Mouse (Mus musculus): Measurements from ENCODE around the gene Adamts14.

Adamts14 gene

GRCm38 (mm10) chr10:61274532-61274931 is 1.3 kb upstream of the Adamts14 start:
- DNase-seq, result no peak

- DNase-seq, result no peak
These were observed 592 bp upstream of the Adamts14 start for GRCm38 (mm10) chr10:61273844-61274215.

- no peak for DNase-seq
These were observed 607 bp downstream of the Adamts14 start for GRCm38 (mm10) chr10:61272631-61273030.

GRCm38 (mm10) chr10:61272089-61272626 is 1.1 kb downstream of the Adamts14 start:
- DNase-seq, result no peak

- DNase-seq, result no peak
These were observed 5.9 kb downstream of the Adamts14 start for GRCm38 (mm10) chr10:61267378-61267777.

- DNase-seq, result no peak
These were observed 9.6 kb downstream of the Adamts14 start for GRCm38 (mm10) chr10:61263606-61264005.

GRCm38 (mm10) chr10:61261229-61262156 is 11.7 kb downstream of the Adamts14 start:
- DNase-seq, result no peak

GRCm38 (mm10) chr10:61258131-61258530 is 15.1 kb downstream of the Adamts14 start:
- DNase-seq, result no peak

- DNase-seq, result no peak
These were observed 16.6 kb downstream of the Adamts14 start for GRCm38 (mm10) chr10:61256665-61257064.

- no peak for DNase-seq
These were observed 18.0 kb downstream of the Adamts14 start for GRCm38 (mm10) chr10:61255190-61255589.

- no peak for DNase-seq
These were observed 18.5 kb downstream of the Adamts14 start for GRCm38 (mm10) chr10:61254761-61255160.

- no peak for DNase-seq
These were observed 23.3 kb downstream of the Adamts14 start for GRCm38 (mm10) chr10:61249951-61250350.

- DNase-seq, result no peak
These were observed 24.6 kb downstream of the Adamts14 start for GRCm38 (mm10) chr10:61248596-61249114.

- no peak for DNase-seq
These were observed 26.9 kb downstream of the Adamts14 start for GRCm38 (mm10) chr10:61246288-61246687.

GRCm38 (mm10) chr10:61241961-61242421 is 31.2 kb downstream of the Adamts14 start:
- DNase-seq, result peak; percentile 54

GRCm38 (mm10) chr10:61240108-61240920 is 32.9 kb downstream of the Adamts14 start:
- no peak for DNase-seq

GRCm38 (mm10) chr10:61237391-61237785 is 35.9 kb downstream of the Adamts14 start:
- DNase-seq, result no peak

GRCm38 (mm10) chr10:61236683-61237390 is 36.4 kb downstream of the Adamts14 start:
- no peak for DNase-seq

GRCm38 (mm10) chr10:61235677-61236267 is 37.5 kb downstream of the Adamts14 start:
- no peak for DNase-seq

GRCm38 (mm10) chr10:61234319-61234718 is 38.9 kb downstream of the Adamts14 start:
- peak; percentile 69 for DNase-seq

GRCm38 (mm10) chr10:61232858-61233567 is 40.2 kb downstream of the Adamts14 start:
- DNase-seq, result peak; percentile 79
